Comparison of ENCODE assay signal across 10 mouse cellular contexts in the genomic region with DNA sequence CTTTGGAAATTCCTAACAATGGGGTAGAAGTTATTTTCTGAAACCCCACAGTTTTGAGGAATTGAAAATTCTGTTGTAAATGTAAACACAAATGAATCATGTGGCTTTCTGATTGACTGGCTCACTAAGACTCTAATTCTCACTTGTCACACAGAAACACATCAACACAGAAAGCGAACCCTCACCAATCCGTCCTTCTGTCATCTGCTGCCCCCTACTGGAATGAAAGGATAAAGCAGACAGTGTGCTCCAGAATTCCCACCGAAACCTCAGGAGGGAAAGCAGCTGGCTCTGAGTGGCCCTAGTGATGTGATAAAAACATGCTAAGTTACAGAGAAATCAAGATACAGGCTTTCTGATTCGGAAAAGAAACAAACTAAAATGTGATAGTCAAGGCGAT. TPM values are rescaled to one million over a fixed set of nuclear protein-coding genes. Genes with fewer than 3 reads are reported as not detected.
DNase-seq lines count a peak whose midpoint lies in the region; ATAC-seq and TF ChIP-seq lines count a peak whose summit lies in the region.
"Had no signal": no experiment of that assay in that cellular context is flagged by ENCODE, and none has a peak within 500 bp of the region (broad histone marks: within the 10 kb centered on the region; RNA-seq: fewer than 3 reads in every experiment).

No protein-coding gene starts in this region.

- peak; percentile 97 for TF ChIP-seq CTCF in midbrain, postnatal 0 days (IDR thresholded peaks at IDR 0.05)

- 0 out of 2 replicates have a peak, but pooled peaks have one; percentile 37 for ATAC-seq in embryonic facial prominence, embryonic 14.5 days (ENCODE audit: low read depth)
- peak; percentile 79; the same call in 1 of the 2 replicates for ATAC-seq in hindbrain, embryonic 12.5 days (ENCODE audit: low FRiP score)
- peak; percentile 62; the same call in 1 of the 2 replicates for ATAC-seq in midbrain, postnatal 0 days (ENCODE audit: low FRiP score)

- intact Hi-C loops in left cerebral cortex, postnatal 14 days (cut with DNase I), result loop anchor here (2.0 kb wide), 1 partner anchor 258 kb away; no protein-coding TSS in a partner anchor

- no peaks in the 10 kb centered on the region for H3K4me1 ChIP-seq in embryonic facial prominence, embryonic 14.5 days (ENCODE audit: control insufficient read depth, insufficient read depth, low read length)
- no peaks in the 10 kb centered on the region for H3K4me1 ChIP-seq in hindbrain, embryonic 12.5 days
- H3K4me1 ChIP-seq in midbrain, postnatal 0 days (ENCODE audit: insufficient read depth, low read length), result no peaks in the 10 kb centered on the region
- H3K4me1 ChIP-seq: embryonic facial prominence, embryonic 13.5 days; limb, embryonic 15.5 days had no signal

- no peak overlapping the region for H3K4me2 ChIP-seq in embryonic facial prominence, embryonic 14.5 days (ENCODE audit: low read depth, low read length)
- no peak overlapping the region for H3K4me2 ChIP-seq in hindbrain, embryonic 12.5 days (replicated peaks)
- no peak overlapping the region for H3K4me2 ChIP-seq in midbrain, postnatal 0 days (ENCODE audit: low read depth, low read length, poor library complexity, severe bottlenecking)
- H3K4me2 ChIP-seq: embryonic facial prominence, embryonic 13.5 days; limb, embryonic 15.5 days had no signal

- H3K4me3 ChIP-seq in embryonic facial prominence, embryonic 14.5 days (ENCODE audit: low read depth, low read length), result no peak overlapping the region
- H3K4me3 ChIP-seq in hindbrain, embryonic 12.5 days, result no peak overlapping the region
- no peak overlapping the region for H3K4me3 ChIP-seq in midbrain, postnatal 0 days (ENCODE audit: low read depth, low read length)
- H3K4me3 ChIP-seq: embryonic facial prominence, embryonic 13.5 days; limb, embryonic 15.5 days had no signal

- H3K9ac ChIP-seq in embryonic facial prominence, embryonic 14.5 days (ENCODE audit: low read depth, low read length), result no peak overlapping the region
- no peak overlapping the region for H3K9ac ChIP-seq in hindbrain, embryonic 12.5 days
- H3K9ac ChIP-seq in midbrain, postnatal 0 days (replicated peaks; ENCODE audit: low read length, poor library complexity, severe bottlenecking), result no peak overlapping the region
- H3K9ac ChIP-seq: embryonic facial prominence, embryonic 13.5 days; limb, embryonic 15.5 days had no signal

- H3K27me3 ChIP-seq in embryonic facial prominence, embryonic 14.5 days (replicated peaks; ENCODE audit: control insufficient read depth, insufficient read depth, low read length), result no peaks in the 10 kb centered on the region
- no peaks in the 10 kb centered on the region for H3K27me3 ChIP-seq in hindbrain, embryonic 12.5 days
- no peaks in the 10 kb centered on the region for H3K27me3 ChIP-seq in midbrain, postnatal 0 days (ENCODE audit: insufficient read depth, low read length)
- H3K27me3 ChIP-seq: embryonic facial prominence, embryonic 13.5 days; limb, embryonic 15.5 days had no signal

- no peak overlapping the region for H3K27ac ChIP-seq in embryonic facial prominence, embryonic 14.5 days (replicated peaks; ENCODE audit: low read depth, low read length)
- no peak overlapping the region for H3K27ac ChIP-seq in hindbrain, embryonic 12.5 days
- no peak overlapping the region for H3K27ac ChIP-seq in midbrain, postnatal 0 days (ENCODE audit: low read depth, low read length)
- H3K27ac ChIP-seq: embryonic facial prominence, embryonic 13.5 days; limb, embryonic 15.5 days had no signal

- no peaks in the 10 kb centered on the region for H3K36me3 ChIP-seq in embryonic facial prominence, embryonic 14.5 days (ENCODE audit: control insufficient read depth, insufficient read depth, low read length)
- H3K36me3 ChIP-seq in hindbrain, embryonic 12.5 days, result no peaks in the 10 kb centered on the region
- H3K36me3 ChIP-seq in midbrain, postnatal 0 days (ENCODE audit: insufficient read depth, low read length), result no peaks in the 10 kb centered on the region
- H3K36me3 ChIP-seq: embryonic facial prominence, embryonic 13.5 days; limb, embryonic 15.5 days had no signal

- WGBS in embryonic facial prominence, embryonic 14.5 days, result 5% methylated on average over 5 of the region's 5 CpGs
- WGBS in hindbrain, embryonic 12.5 days, result 5% methylated on average over 5 of the region's 5 CpGs
- 5% methylated on average over 5 of the region's 5 CpGs for WGBS in midbrain, postnatal 0 days

- no peaks in the 10 kb centered on the region for H3K9me3 ChIP-seq in embryonic facial prominence, embryonic 14.5 days (ENCODE audit: control insufficient read depth, low read length)
- H3K9me3 ChIP-seq in hindbrain, embryonic 12.5 days (replicated peaks), result no peaks in the 10 kb centered on the region
- no peaks in the 10 kb centered on the region for H3K9me3 ChIP-seq in midbrain, postnatal 0 days (ENCODE audit: low read length)
- H3K9me3 ChIP-seq: embryonic facial prominence, embryonic 13.5 days; limb, embryonic 15.5 days had no signal

- peak; percentile 9 for DNase-seq in spleen, adult 12 weeks (ENCODE audit: low spot score)
- DNase-seq in spleen, adult 18-20 months, result no peak
- DNase-seq in adrenal gland, postnatal 14 days, result peak; percentile 76
- peak; percentile 72 for DNase-seq in embryonic facial prominence, embryonic 14.5 days (ENCODE audit: low spot score)
- peak; percentile 50 to 76 for DNase-seq in left cerebral cortex, postnatal 14 days (ENCODE audit: low spot score in 2 of 2)
- DNase-seq in midbrain, postnatal 0 days (ENCODE audit: low spot score), result peak; percentile 78
- DNase-seq in thymus, postnatal 14 days, result peak; percentile 40

RNA-seq across cellular contexts. Expression of a gene that starts 14.4 kb away (rescaled TPM):
- total RNA-seq in adrenal gland, postnatal 14 days (2021), result 550 and 554 TPM in 2 replicates
- polyA plus RNA-seq in embryonic facial prominence, embryonic 14.5 days (2014; fragmentation: Nextera tagmentation; extraction: Ambion mirVana), result 218 and 252 TPM in 2 replicates
- 216 TPM in 2 replicates for polyA plus RNA-seq in hindbrain, embryonic 12.5 days (2016; fragmentation: Nextera tagmentation; extraction: Ambion mirVana)
- total RNA-seq in left cerebral cortex, postnatal 14 days (2021), result 100 to 1,000 TPM; 165 to 176 TPM
- 201 and 202 TPM in 2 replicates for total RNA-seq in midbrain, postnatal 0 days (2014; rRNA removed)
- polyA plus RNA-seq in midbrain, postnatal 0 days (2015; fragmentation: Nextera tagmentation; extraction: Ambion mirVana), result 344 and 349 TPM in 2 replicates

Comparison
In these comparisons a context has a peak if more than half of its experiments do, and no peak if none do; other contexts are left out.
1. DNase-seq: peak in spleen, adult 12 weeks (single experiment), adrenal gland, postnatal 14 days (single experiment), embryonic facial prominence, embryonic 14.5 days (single experiment), left cerebral cortex, postnatal 14 days (2 of 2), midbrain, postnatal 0 days (single experiment) and thymus, postnatal 14 days (single experiment); none in spleen, adult 18-20 months (0 of 2).
2. Peak in every context shown above with its lines, with median percentiles within 50 percentile points of each other: ATAC-seq.